8 mouse cellular contexts compared by ENCODE assay signal in the genomic region with DNA sequence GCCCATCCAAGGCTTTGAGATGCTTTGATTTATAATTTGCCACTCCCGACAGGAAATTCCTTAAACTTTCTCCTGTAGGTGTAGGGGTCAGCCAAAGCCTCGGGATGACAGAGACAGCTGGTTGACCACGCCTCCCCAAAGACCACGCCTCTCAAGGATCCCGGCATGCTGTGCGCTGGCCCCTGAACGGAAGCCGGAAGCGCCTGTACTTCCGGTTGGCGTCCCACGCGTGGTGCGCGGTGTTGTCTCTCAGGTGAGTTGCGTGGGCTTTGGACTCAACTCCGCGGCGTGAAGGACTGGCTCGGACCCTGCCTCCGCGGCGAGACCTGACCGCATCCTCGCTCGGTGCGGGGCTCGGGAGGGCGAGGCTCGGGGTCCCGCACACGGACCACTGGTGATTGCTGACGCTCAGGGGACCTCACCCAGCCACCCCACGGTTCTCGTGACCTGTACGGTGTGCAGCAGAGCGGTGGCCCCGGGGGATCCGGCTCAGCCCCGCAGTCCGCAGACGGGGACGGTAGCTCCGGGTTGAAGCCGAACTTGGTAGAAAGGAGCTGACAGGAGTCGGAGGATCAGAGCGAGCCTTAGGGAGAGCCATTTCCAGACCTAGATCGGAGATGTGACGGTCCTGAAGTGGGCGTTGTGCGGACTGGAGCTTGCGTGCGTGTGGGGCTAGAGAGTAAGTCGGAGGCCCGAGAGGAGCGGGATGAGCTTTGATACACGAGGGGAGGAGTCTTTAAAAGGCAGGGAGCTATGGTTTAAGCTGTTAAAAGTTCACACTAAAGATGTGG. TPM values are rescaled to one million over a fixed set of nuclear protein-coding genes. Genes with fewer than 3 reads are reported as not detected.
DNase-seq lines count a peak whose midpoint lies in the region; ATAC-seq and TF ChIP-seq lines count a peak whose summit lies in the region.

Gene Llph, plus strand, starts transcription at position 200 of the 791 bp plus-strand sequence.

- peak within 1 kb of the TSS; percentile 100 for H3K4me3 ChIP-seq in G1E (ENCODE audit: low read depth, low read length)
- H3K4me3 ChIP-seq in forebrain, embryonic 15.5 days: peak within 1 kb of the TSS; percentile 70
- peak within 1 kb of the TSS; percentile 87 for H3K4me3 ChIP-seq in layer of hippocampus, adult 2 months
- H3K4me3 ChIP-seq in lung, embryonic 14.5 days (ENCODE audit: low read depth, low read length): peak within 1 kb of the TSS; percentile 99

- peak; percentile 64 for DNase-seq in G1E (ENCODE audit: low spot score)
- peak; percentile 80 for DNase-seq in cerebellum, adult 11-12 months
- DNase-seq in heart, postnatal 25 days (ENCODE audit: low spot score): peak; percentile 65
- peak; percentile 83 to 88 for DNase-seq in layer of hippocampus, adult 2 months (ENCODE audit: low spot score in 2 of 2)
- peak; percentile 94 for DNase-seq in lung, embryonic 14.5 days
- DNase-seq in testis, postnatal 14 days (ENCODE audit: low spot score): peak; percentile 86

- peaks cover 60% of the 10 kb centered on the region for H3K36me3 ChIP-seq in G1E (replicated peaks)
- H3K36me3 ChIP-seq in forebrain, embryonic 15.5 days: peaks cover 29% of the 10 kb centered on the region
- peaks cover 32% of the 10 kb centered on the region for H3K36me3 ChIP-seq in lung, embryonic 14.5 days (ENCODE audit: insufficient read depth)

- no peak for TF ChIP-seq CTCF in G1E (IDR thresholded peaks at IDR 0.05; ENCODE audit: low read depth, low read length)
- TF ChIP-seq CTCF in layer of hippocampus, adult 2 months (conservative IDR thresholded peaks at IDR 0.05): no peak
- no peak for TF ChIP-seq CTCF in lung, embryonic 14.5 days (IDR thresholded peaks at IDR 0.05; ENCODE audit: low read depth)

- no peaks in the 10 kb centered on the region for H3K9me3 ChIP-seq in G1E (replicated peaks)
- no peaks in the 10 kb centered on the region for H3K9me3 ChIP-seq in forebrain, embryonic 15.5 days
- no peaks in the 10 kb centered on the region for H3K9me3 ChIP-seq in lung, embryonic 14.5 days (ENCODE audit: low read depth, low read length)

- H3K27ac ChIP-seq in forebrain, embryonic 15.5 days (replicated peaks): peak within 1 kb of the TSS; percentile 39; the same call in 1 of the 2 replicates
- H3K27ac ChIP-seq in layer of hippocampus, adult 2 months: peak within 1 kb of the TSS; percentile 89
- peak within 1 kb of the TSS; percentile 21; the same call in 1 of the 2 replicates for H3K27ac ChIP-seq in lung, embryonic 14.5 days (ENCODE audit: low read depth)

- H3K4me1 ChIP-seq in G1E (ENCODE audit: insufficient read depth, low read depth, low read length): peaks cover 31% of the 10 kb centered on the region
- H3K4me1 ChIP-seq in forebrain, embryonic 15.5 days: peaks cover 22% of the 10 kb centered on the region
- H3K4me1 ChIP-seq in lung, embryonic 14.5 days (ENCODE audit: insufficient read depth): 0 out of 2 replicates have a peak, but pooled peaks cover 4% of the 10 kb centered on the region

- H3K4me2 ChIP-seq in forebrain, embryonic 15.5 days (replicated peaks): peak within 1 kb of the TSS; percentile 87
- peak within 1 kb of the TSS; percentile 94 for H3K4me2 ChIP-seq in lung, embryonic 14.5 days

- ATAC-seq in G1E (ENCODE audit: extremely low read depth, insufficient number of reproducible peaks, low FRiP score, poor library complexity, severe bottlenecking): peak; percentile 86
- ATAC-seq in forebrain, embryonic 15.5 days (replicated peaks): peak; percentile 96
- ATAC-seq in lung, embryonic 14.5 days (ENCODE audit: insufficient read depth): peak; percentile 94
- peak; percentile 95 for ATAC-seq in neutrophil, adult 5-6 weeks (ENCODE audit: extremely low read depth, insufficient number of reproducible peaks, low FRiP score, poor library complexity, severe bottlenecking)

- no peaks in the 10 kb centered on the region; the same call in 1 of the 2 replicates for H3K27me3 ChIP-seq in G1E (ENCODE audit: insufficient read depth, low read length)
- H3K27me3 ChIP-seq in forebrain, embryonic 15.5 days: no peaks in the 10 kb centered on the region
- no peaks in the 10 kb centered on the region for H3K27me3 ChIP-seq in lung, embryonic 14.5 days (ENCODE audit: insufficient read depth, low read length)

- intact Hi-C loops in heart, postnatal 25 days (cut with DNase I): no loop called here

- H3K9ac ChIP-seq in forebrain, embryonic 15.5 days (replicated peaks): peak within 1 kb of the TSS; percentile 68
- peak within 1 kb of the TSS; percentile 86 for H3K9ac ChIP-seq in lung, embryonic 14.5 days

- WGBS in forebrain, embryonic 15.5 days: under 1% methylated on average over 57 of the region's 57 CpGs
- under 1% methylated on average over 57 of the region's 57 CpGs for WGBS in lung, embryonic 14.5 days

RNA-seq across cellular contexts. Expression of gene Llph, which starts in this region (rescaled TPM):
- 43.9 and 45.0 TPM in 2 replicates for total RNA-seq in G1E (2014; fragmentation: Nextera tagmentation)
- 62.2 and 87.9 TPM in 2 replicates for total RNA-seq in G1E (2017)
- polyA plus RNA-seq in G1E (2012): 76.1 and 90.5 TPM in 2 replicates
- polyA plus RNA-seq in forebrain, embryonic 15.5 days (2015; fragmentation: Nextera tagmentation; extraction: Ambion mirVana): 41.9 and 44.6 TPM in 2 replicates
- total RNA-seq in heart, postnatal 25 days (2021): 1 to 10 TPM; 7.6 to 8.7 TPM
- total RNA-seq in layer of hippocampus, adult 2 months (2021): 10 to 100 TPM; 15.0 to 16.1 TPM
- 56.4 and 58.1 TPM in 2 replicates for polyA plus RNA-seq in lung, embryonic 14.5 days (2014; fragmentation: Nextera tagmentation; extraction: Ambion mirVana)
- 37.6 and 42.4 TPM in 2 replicates for total RNA-seq in neutrophil, adult 5-6 weeks (2017)

Comparison
In these comparisons a context has a peak if more than half of its experiments do, and no peak if none do; other contexts are left out.
1. Peak in every context shown above with its lines: DNase-seq, ATAC-seq, H3K4me3 ChIP-seq and H3K27ac ChIP-seq.
2. H3K27ac ChIP-seq: peak in every context shown above with its lines; median percentile 89 in layer of hippocampus, adult 2 months; 39 in forebrain, embryonic 15.5 days; 21 in lung, embryonic 14.5 days.